Mouse (Mus musculus) thymus, postnatal 0 days (tissue): ENCODE data around the gene Cd6. TPM values are rescaled to one million over a fixed set of nuclear protein-coding genes. Genes with fewer than 3 reads are reported as not detected.
A peak's percentile ranks its signal among the peaks of the same experiment; 100 is the strongest.

Experiments
- DNase-seq: peaks from one replicate; pipeline ENCODE4 v3.0.0-alpha.2; 2015; ENCODE audit warnings: low spot score
- polyA plus RNA-seq: library from polyadenylated mRNA; unstranded; fragments of >200 nt; fragmentation: Nextera tagmentation; extraction: Ambion mirVana; gene quantifications from 2 replicates; pipeline ENCODE4 v1.2.1, GENCODE M21; 2015

Gene Cd6
- polyA plus RNA-seq, 1 experiment from 2014 or later: 145 TPM

DNA sequence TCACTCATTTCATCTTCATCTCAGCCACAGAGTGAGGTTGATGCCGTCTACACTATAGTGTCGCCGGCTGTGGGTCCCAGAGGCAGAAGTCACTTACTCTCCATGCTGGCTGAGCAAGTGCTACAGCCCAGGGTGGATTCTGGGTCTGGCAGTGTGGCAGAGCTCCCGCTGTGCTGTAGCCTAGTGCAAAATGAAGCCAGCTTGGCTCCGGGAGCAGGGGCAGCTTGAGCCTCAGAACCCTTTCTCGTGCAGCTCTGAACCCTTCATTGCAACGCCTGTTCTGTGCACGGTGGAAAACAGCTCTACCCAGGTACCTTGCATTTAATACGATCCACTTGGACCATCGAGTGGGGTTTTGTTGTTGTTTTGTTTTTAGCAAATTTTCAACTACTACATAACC is 62.2 kb downstream of the Cd6 start:
- DNase-seq: no peak

- DNase-seq: no peak
Measured at GRCm38 (mm10) chr19:10763381-10764031, 66.4 kb downstream of the Cd6 start.

- DNase-seq: no peak
Measured at GRCm38 (mm10) chr19:10762468-10762867, 67.4 kb downstream of the Cd6 start.

- DNase-seq: no peak
Measured at GRCm38 (mm10) chr19:10761794-10762415, 68.0 kb downstream of the Cd6 start.

DNA sequence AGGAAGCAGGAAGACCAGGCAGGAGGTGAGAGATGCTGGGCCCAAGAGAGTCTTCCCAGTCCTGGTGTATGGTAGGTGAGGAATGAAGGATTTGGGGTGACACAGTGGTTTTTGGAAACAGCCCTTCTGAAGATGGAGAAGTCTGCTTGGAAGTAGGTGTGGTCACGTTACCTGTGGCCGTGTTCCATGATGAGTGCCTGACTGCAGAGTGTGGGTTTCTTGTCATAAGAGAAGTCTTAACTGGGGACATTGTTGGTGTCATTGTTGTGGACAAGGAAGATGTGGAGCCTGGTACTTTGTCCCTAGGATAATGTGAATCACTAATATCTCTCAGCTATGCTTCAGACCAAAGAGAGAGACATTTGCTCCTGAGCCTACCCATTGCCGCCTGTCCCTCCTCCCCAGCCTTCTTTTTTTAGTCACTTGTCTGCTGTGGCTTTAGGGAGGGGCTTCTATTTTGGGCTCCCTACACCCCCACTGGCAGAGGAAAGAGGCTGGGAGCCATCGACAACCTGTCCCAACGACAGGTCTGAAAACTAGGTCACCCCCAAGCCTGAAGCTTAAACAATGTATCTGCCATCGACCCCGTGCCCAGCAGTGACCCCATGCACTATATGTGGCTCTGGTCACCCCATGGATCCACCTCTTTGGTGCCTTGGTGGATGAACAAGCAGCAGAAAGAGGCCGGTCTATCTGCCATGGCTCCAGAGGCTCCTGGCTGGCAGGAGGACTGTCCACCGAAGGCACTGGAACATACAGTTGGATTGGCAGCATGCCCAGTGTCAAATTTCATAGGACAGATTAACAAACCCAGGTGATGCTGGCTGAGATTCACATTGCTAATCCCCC is 69.7 kb downstream of the Cd6 start:
- DNase-seq: peak; percentile 63

GRCm38 (mm10) chr19:10759525-10759924 is 70.3 kb downstream of the Cd6 start:
- DNase-seq: no peak

DNA sequence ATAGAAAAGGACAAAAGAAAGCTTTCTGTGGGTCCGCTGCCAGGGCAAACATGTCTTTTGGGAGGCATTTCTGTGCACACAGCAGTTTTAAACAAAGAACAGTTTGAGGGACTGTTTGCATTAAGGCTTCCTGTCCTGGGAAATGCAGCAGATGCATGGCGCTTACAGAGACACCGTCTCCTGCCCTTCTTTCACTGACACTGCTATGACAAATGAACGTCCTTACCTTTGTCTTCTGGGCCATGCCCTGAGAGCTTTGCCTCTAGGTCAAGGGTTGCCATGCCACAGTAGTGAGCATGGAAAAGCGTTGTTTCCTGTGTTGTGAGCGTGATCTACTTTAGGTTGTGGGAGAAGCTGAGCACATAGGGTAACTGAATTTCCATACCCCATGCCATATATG is 71.2 kb downstream of the Cd6 start:
- no peak for DNase-seq

GRCm38 (mm10) chr19:10757526-10757925 is 72.3 kb downstream of the Cd6 start:
- no peak for DNase-seq

DNA sequence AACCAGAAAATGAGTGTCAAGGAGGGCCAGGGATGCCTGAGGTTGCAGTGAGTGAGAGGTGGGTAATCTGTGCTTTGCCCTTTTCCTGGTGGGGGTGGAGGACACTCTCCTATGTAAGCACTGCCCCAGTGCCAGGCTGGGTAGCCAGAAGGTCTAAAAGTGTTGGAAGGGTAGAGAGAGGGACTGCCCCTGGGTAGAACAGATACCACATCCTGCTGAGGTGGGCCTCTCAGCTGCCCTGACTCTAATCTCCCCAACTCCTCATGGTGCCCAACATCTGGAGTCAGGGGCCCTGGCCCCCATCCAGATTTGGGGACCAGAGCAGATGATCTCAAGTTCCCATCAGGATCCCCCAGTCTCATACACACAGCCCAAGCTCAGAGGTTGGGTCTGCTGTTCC is 72.7 kb downstream of the Cd6 start:
- DNase-seq: peak; percentile 35

DNA sequence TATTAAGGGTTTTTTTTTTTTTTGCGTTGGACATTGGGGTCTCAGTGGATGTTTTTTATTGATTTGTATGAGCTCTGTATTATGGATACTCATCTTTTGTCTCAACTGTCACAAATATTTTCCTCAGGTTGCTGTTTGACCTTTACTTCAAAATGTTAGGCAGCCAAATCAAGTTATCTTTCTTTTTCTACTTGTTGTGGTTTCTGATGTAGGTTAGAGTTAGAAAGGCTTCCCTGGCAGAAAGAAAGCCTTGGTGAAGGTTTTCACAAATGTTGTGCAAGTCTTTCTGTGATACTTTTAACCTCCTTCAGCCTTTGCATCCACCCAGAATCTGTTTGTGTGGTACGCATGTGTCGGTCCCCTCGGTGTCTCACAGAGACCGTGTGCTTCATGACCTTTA is 77.2 kb downstream of the Cd6 start:
- no peak for DNase-seq

- no peak for DNase-seq
Measured at GRCm38 (mm10) chr19:10752106-10752505, 77.8 kb downstream of the Cd6 start.

- DNase-seq: peak; percentile 84
Measured at GRCm38 (mm10) chr19:10751607-10752006, 78.3 kb downstream of the Cd6 start.

GRCm38 (mm10) chr19:10750161-10750560 is 79.7 kb downstream of the Cd6 start:
- no peak for DNase-seq

GRCm38 (mm10) chr19:10749295-10749694 is 80.6 kb downstream of the Cd6 start:
- no peak for DNase-seq

- DNase-seq: no peak
Measured at GRCm38 (mm10) chr19:10748401-10749102, 81.3 kb downstream of the Cd6 start.

DNA sequence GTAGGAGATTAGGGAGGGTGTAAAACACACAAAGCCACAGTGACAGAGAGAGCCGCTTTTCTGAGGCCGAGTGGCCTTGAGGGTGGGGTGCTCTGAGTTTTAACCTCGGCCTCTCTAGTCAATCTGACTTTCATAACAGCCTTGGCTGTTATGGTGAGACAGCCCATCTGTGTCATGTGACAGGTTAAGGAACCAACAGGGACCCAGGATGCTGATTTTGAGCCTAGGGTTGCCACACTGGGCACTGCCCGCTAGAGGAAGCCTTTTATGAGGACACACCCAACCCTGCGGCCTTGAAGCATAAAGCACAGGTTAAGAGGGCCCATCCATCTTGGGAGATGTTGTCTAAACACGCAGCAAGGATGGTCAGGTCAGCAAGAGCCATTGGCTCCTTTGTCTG is 82.1 kb downstream of the Cd6 start:
- no peak for DNase-seq

DNA sequence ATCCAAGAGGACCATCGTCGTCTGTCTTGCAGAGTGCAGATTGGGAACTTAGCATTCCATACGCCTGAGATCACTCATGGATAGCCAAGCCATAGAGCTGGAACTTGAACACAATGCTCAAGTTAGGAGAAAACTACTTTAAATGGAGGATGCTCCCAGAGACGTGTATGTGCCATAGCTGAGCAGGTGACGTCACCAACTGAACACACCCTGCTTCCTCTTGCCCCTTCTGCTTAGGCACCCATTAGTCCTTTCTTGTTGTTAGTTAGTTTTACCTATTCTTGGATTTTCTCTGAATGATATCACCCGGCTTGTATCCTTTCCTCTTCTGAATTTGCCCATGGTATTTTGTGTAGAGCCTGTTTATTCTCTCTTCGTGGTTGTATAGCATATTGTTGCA is 82.7 kb downstream of the Cd6 start:
- no peak for DNase-seq

GRCm38 (mm10) chr19:10742565-10742964 is 87.3 kb downstream of the Cd6 start:
- DNase-seq: no peak

DNA sequence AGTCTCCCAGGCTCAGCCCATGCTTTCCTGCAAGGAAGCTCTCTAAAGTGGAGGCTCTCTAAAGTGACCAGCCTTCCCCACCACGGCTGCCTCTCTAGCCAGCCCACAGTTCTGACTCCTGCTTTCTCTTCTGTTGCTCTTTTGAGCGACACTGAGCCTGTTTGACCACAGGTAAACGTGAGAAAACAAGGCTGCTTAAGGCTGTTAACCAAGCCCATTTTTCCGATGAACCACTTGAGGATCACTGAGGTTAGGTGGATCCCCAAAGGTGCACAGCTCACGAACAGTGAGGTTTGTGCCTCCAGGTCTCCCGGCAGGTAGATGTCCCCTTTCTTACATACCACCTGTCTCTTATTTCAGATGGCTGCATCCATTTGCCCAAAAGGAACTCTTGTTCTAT is 87.7 kb downstream of the Cd6 start:
- DNase-seq: no peak

GRCm38 (mm10) chr19:10740641-10741440 is 89.0 kb downstream of the Cd6 start:
- DNase-seq: peak; percentile 85

GRCm38 (mm10) chr19:10739916-10740315 is 89.9 kb downstream of the Cd6 start:
- DNase-seq: no peak
